Mouse (Mus musculus) neural tube, embryonic 15.5 days (tissue): ENCODE measurements around the gene Clp1. TPM values are rescaled to one million over a fixed set of nuclear protein-coding genes. Genes with fewer than 3 reads are reported as not detected.

Experiments used
- microRNA counts: library from miRNA; unstranded; fragments of <30 nt; microRNA quantifications from one replicate; lab custom pipeline; 2016
- microRNA-seq: library from miRNA; unstranded; fragments of <30 nt; microRNA quantifications from one replicate; pipeline ENCODE4, GENCODE M21; 2017
- polyA plus RNA-seq: library from polyadenylated mRNA; unstranded; fragments of >200 nt; fragmentation: Nextera tagmentation; extraction: Ambion mirVana; gene quantifications from 2 replicates; pipeline ENCODE4 v1.2.1, GENCODE M21; 2015

Gene Clp1
- polyA plus RNA-seq, 1 experiment from 2014 or later = 19.7 TPM

MicroRNAs encoded within 50 kb of the gene (microRNA counts, 519-probe panel; counts per million panel counts)
- microRNA mmu-miR-130a (lab: Ali Mortazavi, UCI) = 4,451 counts per million, percentile 98 among the panel's probes with 10 or more counts

Small RNA genes within 50 kb of the gene (microRNA-seq; reads per million reads assigned to microRNA genes)
- 14,537 reads per million, percentile 97 among the genes with 10 or more reads in this experiment for gene Mir130a

Other genes starting within 250 kb of the Clp1 start
- gene Ctnnd1, start 76.6 kb downstream of the Clp1 start, polyA plus RNA-seq = 27.5 and 27.6 TPM in 2 replicates
- 0.28 and 0.36 TPM in 2 replicates for gene Btbd18, start 68.3 kb downstream of the Clp1 start, polyA plus RNA-seq
- 189 and 204 TPM in 2 replicates for gene Selenoh, start 56.6 kb downstream of the Clp1 start, polyA plus RNA-seq
- gene Gm28635, start 49.3 kb downstream of the Clp1 start, polyA plus RNA-seq = not detected in 2 replicates
- gene Med19, start 48.9 kb downstream of the Clp1 start, polyA plus RNA-seq = 52.7 and 53.0 TPM in 2 replicates
- gene Tmx2, start 48.2 kb downstream of the Clp1 start, polyA plus RNA-seq = 298 and 334 TPM in 2 replicates
- gene Zdhhc5, start 12.2 kb downstream of the Clp1 start, polyA plus RNA-seq = 15.6 and 17.6 TPM in 2 replicates
- 15.0 and 16.2 TPM in 2 replicates for gene Ypel4, start 6.7 kb upstream of the Clp1 start, polyA plus RNA-seq
- 5.0 and 5.9 TPM in 2 replicates for gene Gm19426, start 16.3 kb upstream of the Clp1 start, polyA plus RNA-seq
- gene Serping1, start 48.1 kb upstream of the Clp1 start, polyA plus RNA-seq = 33.1 and 38.3 TPM in 2 replicates
- gene Ube2l6, start 71.5 kb upstream of the Clp1 start, polyA plus RNA-seq = 20.1 and 30.9 TPM in 2 replicates
- not detected in 2 replicates for gene Smtnl1, start 95.3 kb upstream of the Clp1 start, polyA plus RNA-seq
- 78.9 and 86.0 TPM in 2 replicates for gene Timm10, start 99.6 kb upstream of the Clp1 start, polyA plus RNA-seq
- 1.3 and 5.0 TPM in 2 replicates for gene Slc43a1, start 111.5 kb upstream of the Clp1 start, polyA plus RNA-seq
- 3.6 and 3.9 TPM in 2 replicates for gene Rtn4rl2, start 159.4 kb upstream of the Clp1 start, polyA plus RNA-seq
- 5.7 and 15.2 TPM in 2 replicates for gene Slc43a3, start 209.2 kb upstream of the Clp1 start, polyA plus RNA-seq